Mouse (Mus musculus): Measurements from ENCODE around the gene Nudt14. TPM values are rescaled to one million over a fixed set of nuclear protein-coding genes. Genes with fewer than 3 reads are reported as not detected.

Gene Nudt14
- polyA plus RNA-seq, 2 experiments, result 54.4 to 78.4 TPM

DNA sequence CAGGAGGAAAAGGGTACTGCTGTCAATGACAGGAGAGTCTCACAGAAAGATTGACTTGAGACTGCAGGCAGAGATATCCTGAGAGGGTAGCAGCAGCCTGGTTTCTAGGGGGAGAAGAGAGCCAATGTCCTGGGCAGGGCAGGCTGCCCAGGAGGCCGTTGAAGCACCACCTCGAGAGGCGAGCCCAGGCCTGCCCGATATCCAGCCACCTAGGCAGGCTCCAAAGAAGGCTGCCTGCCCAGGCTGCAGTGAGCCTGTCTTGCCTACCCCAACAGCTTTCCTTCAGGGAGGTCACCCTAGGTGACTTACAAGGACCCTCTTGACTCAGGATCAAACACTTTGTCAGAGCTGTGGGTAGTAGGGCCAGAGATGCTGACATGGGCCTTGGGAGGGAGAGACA, 1.7 kb downstream of the Nudt14 start:
- 92% methylated on average over 4 of the region's 4 CpGs for WGBS
- no peak overlapping the region for H3K4me3 ChIP-seq (replicated peaks; ENCODE audit: low read length)
- no peaks in the 10 kb centered on the region for H3K27me3 ChIP-seq (ENCODE audit: control insufficient read depth, insufficient read depth, low read length)
- H3K27ac ChIP-seq (replicated peaks; ENCODE audit: low read depth, low read length), result no peak overlapping the region
- no peak for DNase-seq (ENCODE audit: low spot score)
- H3K36me3 ChIP-seq (ENCODE audit: control insufficient read depth, insufficient read depth, low read length), result 0 out of 2 replicates have a peak, but pooled peaks cover 3% of the 10 kb centered on the region
- H3K9me3 ChIP-seq (ENCODE audit: control insufficient read depth, low read length), result no peaks in the 10 kb centered on the region
- H3K4me2 ChIP-seq (replicated peaks; ENCODE audit: low read depth, low read length, severe bottlenecking), result no peak overlapping the region
- H3K9ac ChIP-seq (ENCODE audit: low read depth, low read length, severe bottlenecking), result no peak overlapping the region
- no peak for ATAC-seq (ENCODE audit: low FRiP score, low read depth)
- TF ChIP-seq POLR2A (IDR thresholded peaks at IDR 0.05; ENCODE audit: borderline replicate concordance, extremely low read depth, insufficient read depth, insufficient read length), result no peak
- H3K4me1 ChIP-seq (ENCODE audit: control insufficient read depth, insufficient read depth, low read length), result peaks cover 12% of the 10 kb centered on the region

DNA sequence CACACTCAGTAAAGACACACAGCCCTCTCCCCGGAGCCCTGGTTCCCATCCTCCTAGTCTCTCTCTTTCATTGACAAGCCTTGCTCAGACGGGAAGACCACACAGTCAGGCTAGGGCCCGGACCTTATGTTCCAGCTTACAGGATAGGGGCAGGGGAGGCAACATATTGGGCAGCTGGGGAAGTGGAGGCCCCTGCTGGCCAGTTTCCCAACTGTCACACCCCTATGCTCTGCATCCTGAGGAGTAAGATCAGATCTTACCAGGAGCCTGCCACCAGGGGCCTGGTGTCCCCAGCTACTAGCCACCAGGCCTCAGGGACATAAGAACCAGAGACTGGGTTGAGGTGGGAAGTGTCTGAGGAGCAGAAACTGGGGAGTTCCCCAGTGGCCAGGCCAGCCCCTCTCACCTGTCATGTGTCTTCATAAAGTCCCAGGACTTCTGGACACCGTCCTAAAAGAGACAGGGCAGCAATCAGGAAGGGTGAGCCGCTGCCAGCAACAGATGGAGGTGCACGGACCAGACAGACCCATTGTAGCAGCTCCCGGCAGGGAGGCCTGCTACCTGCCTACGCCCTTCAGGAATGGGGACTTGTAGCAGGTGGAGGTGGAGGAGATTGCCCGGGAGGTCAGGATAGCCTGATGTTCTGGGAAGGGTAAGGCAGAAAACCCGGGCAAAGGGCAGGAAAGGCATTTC, 2.9 kb downstream of the Nudt14 start:
- H3K4me1 ChIP-seq (ENCODE audit: control insufficient read depth, insufficient read depth, low read length), result peaks cover 12% of the 10 kb centered on the region
- peak; percentile 45 for DNase-seq (ENCODE audit: low spot score)

DNA sequence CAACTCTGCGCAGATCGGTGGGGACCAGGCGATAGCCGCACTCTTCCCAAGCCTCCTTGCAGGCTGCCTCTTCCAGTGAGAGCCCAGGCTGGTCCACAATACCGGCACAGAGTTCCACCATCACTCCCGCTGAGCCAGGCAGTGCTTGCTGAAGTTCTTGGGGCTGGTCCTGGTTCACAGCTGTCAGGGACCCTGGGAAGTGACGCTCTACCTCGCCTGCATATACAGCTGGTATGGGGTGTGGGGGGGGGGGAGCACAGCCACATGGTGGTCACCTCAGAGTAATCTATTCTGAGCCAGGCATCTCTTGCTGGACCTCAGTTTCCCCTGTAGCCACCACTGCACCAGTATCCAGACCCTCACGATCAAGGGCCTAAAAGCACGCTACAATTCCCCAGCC, 3.6 kb downstream of the Nudt14 start:
- Histone ChIP-seq H3K27me3 (ENCODE audit: control insufficient read depth, insufficient read depth, low read length) (no peaks in the 10 kb centered on the region), H3K4me1 (ENCODE audit: control insufficient read depth, insufficient read depth, low read length) (peaks cover 12% of the 10 kb centered on the region), H3K27ac (replicated peaks; ENCODE audit: low read depth, low read length) (no peak overlapping the region), H3K36me3 (ENCODE audit: control insufficient read depth, insufficient read depth, low read length) (0 out of 2 replicates have a peak, but pooled peaks cover 3% of the 10 kb centered on the region), H3K4me3 (replicated peaks; ENCODE audit: low read length) (no peak overlapping the region), H3K9me3 (ENCODE audit: control insufficient read depth, low read length) (no peaks in the 10 kb centered on the region), H3K4me2 (replicated peaks; ENCODE audit: low read depth, low read length, severe bottlenecking) (no peak overlapping the region), H3K9ac (ENCODE audit: low read depth, low read length, severe bottlenecking) (no peak overlapping the region)
- ATAC-seq (ENCODE audit: low FRiP score, low read depth) (0 out of 2 replicates have a peak, but pooled peaks have one; percentile 4), DNase-seq (ENCODE audit: low spot score) (no peak)
- WGBS, result 72% methylated on average over 9 of the region's 10 CpGs
- TF ChIP-seq POLR2A (IDR thresholded peaks at IDR 0.05; ENCODE audit: borderline replicate concordance, extremely low read depth, insufficient read depth, insufficient read length), result no peak

More for the DNA sequence above, 2.9 kb downstream of the Nudt14 start:
- ATAC-seq (ENCODE audit: low FRiP score, low read depth), result peak; percentile 48; the same call in 1 of the 2 replicates
- Histone ChIP-seq H3K27ac (replicated peaks; ENCODE audit: low read depth, low read length) (no peak overlapping the region), H3K36me3 (ENCODE audit: control insufficient read depth, insufficient read depth, low read length) (0 out of 2 replicates have a peak, but pooled peaks cover 3% of the 10 kb centered on the region), H3K9ac (ENCODE audit: low read depth, low read length, severe bottlenecking) (no peak overlapping the region), H3K4me3 (replicated peaks; ENCODE audit: low read length) (no peak overlapping the region), H3K4me2 (replicated peaks; ENCODE audit: low read depth, low read length, severe bottlenecking) (no peak overlapping the region), H3K27me3 (ENCODE audit: control insufficient read depth, insufficient read depth, low read length) (no peaks in the 10 kb centered on the region), H3K9me3 (ENCODE audit: control insufficient read depth, low read length) (no peaks in the 10 kb centered on the region)
- 57% methylated on average over 10 of the region's 10 CpGs for WGBS
- no peak for TF ChIP-seq POLR2A (IDR thresholded peaks at IDR 0.05; ENCODE audit: borderline replicate concordance, extremely low read depth, insufficient read depth, insufficient read length)

DNA sequence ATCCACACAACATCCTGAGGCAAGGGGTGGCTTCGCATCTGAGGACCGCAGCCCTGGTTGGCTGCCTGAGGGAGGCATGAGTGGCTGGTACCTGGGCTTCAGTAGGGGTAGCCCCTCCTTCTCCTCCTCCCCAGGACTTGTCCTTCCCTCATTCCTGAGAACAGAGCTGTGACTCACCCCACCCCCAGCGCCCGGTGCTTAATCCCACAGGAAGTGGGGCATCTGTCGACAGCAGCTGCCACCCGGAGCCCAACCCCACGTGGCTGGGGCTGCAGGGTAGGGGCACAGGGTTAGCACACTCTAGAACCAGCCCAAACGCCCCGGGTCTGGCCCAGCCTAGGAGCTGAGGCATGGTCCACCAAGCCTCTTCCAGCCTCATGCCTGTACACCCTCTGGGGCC, 4.0 kb downstream of the Nudt14 start:
- Histone ChIP-seq H3K4me1 (ENCODE audit: control insufficient read depth, insufficient read depth, low read length) (peaks cover 12% of the 10 kb centered on the region), H3K9ac (ENCODE audit: low read depth, low read length, severe bottlenecking) (no peak overlapping the region), H3K4me2 (replicated peaks; ENCODE audit: low read depth, low read length, severe bottlenecking) (no peak overlapping the region), H3K9me3 (ENCODE audit: control insufficient read depth, low read length) (no peaks in the 10 kb centered on the region), H3K27ac (replicated peaks; ENCODE audit: low read depth, low read length) (no peak overlapping the region), H3K27me3 (ENCODE audit: control insufficient read depth, insufficient read depth, low read length) (no peaks in the 10 kb centered on the region), H3K36me3 (ENCODE audit: control insufficient read depth, insufficient read depth, low read length) (0 out of 2 replicates have a peak, but pooled peaks cover 3% of the 10 kb centered on the region), H3K4me3 (replicated peaks; ENCODE audit: low read length) (no peak overlapping the region)
- TF ChIP-seq POLR2A (IDR thresholded peaks at IDR 0.05; ENCODE audit: borderline replicate concordance, extremely low read depth, insufficient read depth, insufficient read length), result no peak
- WGBS, result 25% methylated on average over 9 of the region's 9 CpGs
- ATAC-seq (ENCODE audit: low FRiP score, low read depth) (peak; percentile 41), DNase-seq (ENCODE audit: low spot score) (no peak)

DNA sequence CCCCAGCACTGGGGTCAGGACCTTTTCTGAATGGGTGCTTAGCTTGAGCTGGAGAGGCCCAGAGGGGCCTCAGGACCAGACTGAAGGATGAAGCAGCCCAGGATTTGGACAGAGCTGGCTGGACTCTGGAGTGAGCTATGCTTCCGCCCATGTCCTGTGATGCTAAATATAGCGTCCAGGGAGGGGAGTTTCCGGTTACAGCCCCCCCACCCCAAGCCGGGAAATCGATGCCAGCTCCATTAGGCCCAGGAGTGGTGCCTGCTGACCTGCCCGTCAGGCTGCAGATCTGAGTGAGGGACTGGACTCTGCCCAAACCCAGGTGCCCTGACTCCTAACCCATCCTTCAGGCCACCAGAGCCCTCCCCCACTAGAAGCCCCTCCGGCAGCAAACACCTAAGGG, 9.3 kb downstream of the Nudt14 start:
- Histone ChIP-seq H3K4me1 (ENCODE audit: control insufficient read depth, insufficient read depth, low read length) (peaks cover 9% of the 10 kb centered on the region), H3K4me3 (replicated peaks; ENCODE audit: low read length) (no peak overlapping the region), H3K4me2 (replicated peaks; ENCODE audit: low read depth, low read length, severe bottlenecking) (no peak overlapping the region), H3K27me3 (ENCODE audit: control insufficient read depth, insufficient read depth, low read length) (peaks cover 31% of the 10 kb centered on the region), H3K9me3 (ENCODE audit: control insufficient read depth, low read length) (no peaks in the 10 kb centered on the region), H3K9ac (ENCODE audit: low read depth, low read length, severe bottlenecking) (no peak overlapping the region), H3K36me3 (ENCODE audit: control insufficient read depth, insufficient read depth, low read length) (0 out of 2 replicates have a peak, but pooled peaks cover 3% of the 10 kb centered on the region), H3K27ac (replicated peaks; ENCODE audit: low read depth, low read length) (no peak overlapping the region)
- TF ChIP-seq POLR2A (IDR thresholded peaks at IDR 0.05; ENCODE audit: borderline replicate concordance, extremely low read depth, insufficient read depth, insufficient read length), result no peak
- 32% methylated on average over 7 of the region's 7 CpGs for WGBS
- no peak for DNase-seq (ENCODE audit: low spot score)
- no peak for ATAC-seq (ENCODE audit: low FRiP score, low read depth)

Data from limb, embryonic 14.5 days (tissue).